Mouse (Mus musculus): ENCODE results near the gene Zfp354b.

Zfp354b gene

DNA sequence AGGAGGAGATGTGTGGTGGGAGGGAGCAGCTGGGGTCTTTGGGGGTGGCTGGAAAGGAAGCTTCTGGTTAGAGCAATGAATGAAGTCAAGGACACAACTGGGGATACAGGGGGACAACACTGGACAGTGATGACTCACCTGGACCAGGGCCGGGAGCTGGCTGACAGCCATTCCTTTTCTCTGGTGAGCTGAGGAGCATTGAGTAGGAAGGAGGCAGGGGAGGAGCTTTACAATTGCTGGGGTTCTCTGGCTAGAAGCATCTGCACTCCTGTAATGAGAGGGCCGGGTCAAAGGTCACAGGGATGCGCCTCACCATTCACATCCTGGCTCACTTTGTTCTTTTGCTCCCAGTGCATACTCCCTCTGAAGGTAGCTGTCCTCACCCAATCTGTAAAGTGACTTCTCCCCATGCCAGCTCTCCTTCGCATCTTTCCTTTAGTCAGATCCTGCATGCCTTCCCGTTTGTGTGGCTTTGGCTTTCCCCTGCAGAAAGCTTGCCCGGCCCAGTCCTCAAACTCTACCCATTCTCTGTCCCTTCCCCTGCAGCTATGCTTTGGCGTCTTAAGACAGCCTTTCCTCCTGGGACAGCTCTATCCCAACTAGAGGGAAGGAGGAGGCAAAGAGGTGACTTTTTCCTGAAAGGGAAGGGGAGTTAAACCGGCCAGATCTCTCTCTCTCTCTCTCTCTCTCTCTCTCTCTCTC, 45.1 kb downstream of the Zfp354b start:
- intact Hi-C loops (cut with DNase I): no loop called here

DNA sequence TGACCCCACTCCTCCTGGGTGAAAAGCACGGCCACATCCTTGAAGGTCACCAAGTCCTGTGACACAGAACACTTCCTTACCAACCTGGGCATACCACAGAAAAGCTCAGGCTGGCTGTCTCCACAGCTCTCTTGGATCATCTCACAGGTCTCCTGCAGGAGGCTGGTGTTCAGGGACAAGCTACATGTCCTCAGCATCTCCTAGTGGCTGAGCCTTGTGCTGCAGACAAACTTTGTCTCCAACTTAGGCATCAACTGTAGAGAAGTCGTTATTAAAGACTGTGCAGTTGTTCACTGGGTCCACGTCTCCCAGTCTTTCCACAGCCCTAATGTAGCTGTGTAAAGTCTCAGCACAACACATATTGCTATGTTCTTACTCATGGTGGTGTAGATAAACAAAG, 47.7 kb downstream of the Zfp354b start:
- intact Hi-C loops (cut with DNase I): no loop called here

DNA sequence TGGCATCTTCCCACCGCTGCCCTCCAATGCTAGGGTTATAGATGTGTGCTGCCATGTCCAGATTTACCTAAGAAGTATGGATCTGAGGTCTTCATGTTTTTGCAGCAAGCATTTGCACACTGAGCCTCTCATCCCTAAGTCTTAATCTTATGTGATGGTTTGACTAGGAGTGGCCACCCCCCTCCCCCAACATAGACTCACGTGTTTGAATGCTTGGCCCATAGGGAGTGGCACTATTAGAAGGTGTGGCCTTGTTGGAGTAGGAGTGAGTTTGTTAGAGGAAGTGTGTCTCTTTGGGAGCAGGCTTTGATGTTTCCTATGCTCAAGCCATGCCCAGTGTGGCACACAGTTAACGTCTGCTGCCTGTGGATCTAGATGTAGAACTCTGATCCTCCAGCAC, 52.8 kb downstream of the Zfp354b start:
- intact Hi-C loops (cut with DNase I): no loop called here
